Mouse (Mus musculus): ENCODE results near the gene Kdelr1.

- TF ChIP-seq CTCF (IDR thresholded peaks at IDR 0.05; ENCODE audit: insufficient read depth, low read depth, low read length) (no peak), POLR2A (IDR thresholded peaks at IDR 0.05; ENCODE audit: insufficient read depth, low read depth, low read length) (no peak)
Observed at GRCm38 (mm10) chr7:45853089-45853488, 19.5 kb upstream of the Kdelr1 start.

Data from olfactory bulb, adult 2 months (tissue).